Mouse (Mus musculus): ENCODE results near the gene Pdzk1. TPM values are rescaled to one million over a fixed set of nuclear protein-coding genes. Genes with fewer than 3 reads are reported as not detected.

Pdzk1 gene
- polyA plus RNA-seq, 1 experiment from 2014 or later = 0.24 TPM

GRCm38 (mm10) chr3:96845806-96846205 lies 16.7 kb downstream of the Pdzk1 start:
- Histone ChIP-seq H3K9me3 (no peaks in the 10 kb centered on the region), H3K27me3 (replicated peaks; ENCODE audit: low read depth, poor library complexity, severe bottlenecking) (no peaks in the 10 kb centered on the region), H3K4me3 (no peak overlapping the region), H3K36me3 (replicated peaks) (no peaks in the 10 kb centered on the region), H3K27ac (replicated peaks) (no peak overlapping the region), H3K4me1 (peaks cover 7% of the 10 kb centered on the region)
- WGBS = 89% methylated on average over 9 of the region's 9 CpGs
- no peak for DNase-seq (ENCODE audit: low spot score)

GRCm38 (mm10) chr3:96846985-96847384 lies 17.9 kb downstream of the Pdzk1 start:
- Histone ChIP-seq H3K4me3 (no peak overlapping the region), H3K27ac (replicated peaks) (no peak overlapping the region), H3K9me3 (no peaks in the 10 kb centered on the region), H3K36me3 (replicated peaks) (no peaks in the 10 kb centered on the region), H3K4me1 (peaks cover 7% of the 10 kb centered on the region), H3K27me3 (replicated peaks; ENCODE audit: low read depth, poor library complexity, severe bottlenecking) (no peaks in the 10 kb centered on the region)
- DNase-seq (ENCODE audit: low spot score) = no peak
- WGBS = 90% methylated on average over 12 of the region's 12 CpGs

GRCm38 (mm10) chr3:96847661-96848060 lies 18.6 kb downstream of the Pdzk1 start:
- no peak for DNase-seq (ENCODE audit: low spot score)
- H3K27ac ChIP-seq (replicated peaks) = no peak overlapping the region; the same call in 1 of the 2 replicates
- H3K36me3 ChIP-seq (replicated peaks) = no peaks in the 10 kb centered on the region
- H3K27me3 ChIP-seq (replicated peaks; ENCODE audit: low read depth, poor library complexity, severe bottlenecking) = no peaks in the 10 kb centered on the region
- no peak overlapping the region for H3K4me3 ChIP-seq
- H3K4me1 ChIP-seq = peaks cover 7% of the 10 kb centered on the region
- no peaks in the 10 kb centered on the region for H3K9me3 ChIP-seq
- 45% methylated on average over 6 of the region's 6 CpGs for WGBS

DNA sequence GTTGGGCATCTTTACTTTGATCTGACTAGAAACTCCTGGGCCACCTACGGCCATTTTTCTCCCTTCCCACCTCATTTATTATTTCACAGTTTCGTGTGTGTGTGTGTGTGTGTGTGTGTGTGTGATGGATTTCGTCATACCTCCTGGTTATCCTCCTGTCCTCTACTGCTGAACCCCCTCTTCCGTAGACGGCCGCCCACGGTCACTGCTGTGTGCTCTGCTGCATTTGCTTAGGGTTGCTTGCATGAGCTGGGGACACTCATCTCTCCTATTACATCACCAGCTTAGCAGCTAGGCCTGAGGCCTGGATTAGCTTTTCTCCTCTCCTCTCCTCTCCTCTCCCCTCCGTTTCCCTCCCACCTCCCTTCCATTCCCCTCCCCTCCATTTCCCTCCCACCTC lies 19.4 kb downstream of the Pdzk1 start:
- 85% methylated on average over 7 of the region's 8 CpGs for WGBS
- DNase-seq (ENCODE audit: low spot score) = no peak

DNA sequence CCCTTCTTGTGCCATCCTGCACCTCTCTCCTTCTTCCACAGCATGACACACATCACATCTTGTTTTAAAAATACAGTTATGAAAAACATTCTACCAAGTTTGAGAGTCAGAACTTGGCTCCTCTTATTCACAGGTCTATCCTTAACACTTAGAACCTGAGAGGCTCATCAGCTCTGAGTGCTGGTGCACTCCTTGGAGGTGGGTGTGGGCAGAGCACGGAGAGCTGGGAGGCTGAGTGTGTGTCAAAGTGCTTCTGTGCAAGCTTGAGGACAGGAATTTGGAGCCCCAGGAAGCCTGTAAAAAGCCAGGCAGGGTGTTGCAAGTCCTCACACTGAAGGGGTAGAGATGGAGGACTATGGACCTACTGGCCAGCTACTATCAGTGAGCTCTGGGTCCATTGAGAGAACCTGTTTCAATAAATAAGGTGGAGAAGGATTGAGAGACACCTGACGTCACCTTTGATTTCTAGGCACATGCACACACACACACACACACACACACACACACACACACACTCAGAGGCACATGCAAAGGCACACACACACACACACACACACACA lies 20.2 kb downstream of the Pdzk1 start:
- H3K27ac ChIP-seq (replicated peaks) = no peak overlapping the region
- peaks cover 7% of the 10 kb centered on the region for H3K4me1 ChIP-seq
- no peaks in the 10 kb centered on the region for H3K27me3 ChIP-seq (replicated peaks; ENCODE audit: low read depth, poor library complexity, severe bottlenecking)
- no peak overlapping the region for H3K4me3 ChIP-seq
- DNase-seq (ENCODE audit: low spot score) = no peak
- H3K36me3 ChIP-seq (replicated peaks) = no peaks in the 10 kb centered on the region
- 88% methylated on average over 2 of the region's 2 CpGs for WGBS
- H3K9me3 ChIP-seq = no peaks in the 10 kb centered on the region

More for the DNA sequence above, 19.4 kb downstream of the Pdzk1 start:
- Histone ChIP-seq H3K9me3 (no peaks in the 10 kb centered on the region), H3K27ac (replicated peaks) (no peak overlapping the region), H3K36me3 (replicated peaks) (no peaks in the 10 kb centered on the region), H3K4me1 (peaks cover 7% of the 10 kb centered on the region), H3K4me3 (no peak overlapping the region), H3K27me3 (replicated peaks; ENCODE audit: low read depth, poor library complexity, severe bottlenecking) (no peaks in the 10 kb centered on the region)

DNA sequence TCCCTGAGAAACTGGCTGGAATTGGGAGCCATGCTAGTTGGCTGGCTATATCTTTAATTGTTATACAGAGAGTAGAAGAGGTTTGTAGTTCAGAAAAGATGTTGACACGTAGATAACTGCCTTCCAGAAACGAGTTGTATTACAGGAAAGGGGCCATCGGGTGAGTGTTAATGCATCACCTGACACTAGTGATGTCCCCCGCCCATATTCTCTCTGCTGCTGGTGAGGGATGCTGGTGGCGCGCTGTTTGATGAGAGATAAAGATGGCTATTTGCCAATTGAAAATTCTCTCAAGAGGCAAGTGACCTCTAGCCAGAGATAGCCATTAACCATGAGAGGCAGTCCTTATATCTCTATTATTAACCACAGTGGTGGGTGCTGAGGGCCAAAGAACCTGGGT lies 23.5 kb downstream of the Pdzk1 start:
- Histone ChIP-seq H3K27ac (replicated peaks) (no peak overlapping the region), H3K27me3 (replicated peaks; ENCODE audit: low read depth, poor library complexity, severe bottlenecking) (no peaks in the 10 kb centered on the region), H3K9me3 (no peaks in the 10 kb centered on the region), H3K36me3 (replicated peaks) (no peaks in the 10 kb centered on the region), H3K4me3 (no peak overlapping the region), H3K4me1 (peaks cover 6% of the 10 kb centered on the region)
- no peak for DNase-seq (ENCODE audit: low spot score)
- 81% methylated on average over 6 of the region's 6 CpGs for WGBS

- H3K4me1 ChIP-seq = no peaks in the 10 kb centered on the region
- H3K27ac ChIP-seq (replicated peaks) = no peak overlapping the region
- H3K27me3 ChIP-seq (replicated peaks; ENCODE audit: low read depth, poor library complexity, severe bottlenecking) = no peaks in the 10 kb centered on the region
- no peaks in the 10 kb centered on the region for H3K36me3 ChIP-seq (replicated peaks)
- 88% methylated on average over 4 of the region's 4 CpGs for WGBS
- H3K9me3 ChIP-seq = no peaks in the 10 kb centered on the region
- H3K4me3 ChIP-seq = no peak overlapping the region
- no peak for DNase-seq (ENCODE audit: low spot score)
Observed at GRCm38 (mm10) chr3:96854376-96854775, 25.3 kb downstream of the Pdzk1 start.

GRCm38 (mm10) chr3:96855833-96856232 lies 26.7 kb downstream of the Pdzk1 start:
- DNase-seq (ENCODE audit: low spot score) = no peak
- no peak overlapping the region for H3K4me3 ChIP-seq
- 71% methylated on average over 3 of the region's 3 CpGs for WGBS

GRCm38 (mm10) chr3:96860498-96860897 lies 31.4 kb downstream of the Pdzk1 start:
- Histone ChIP-seq H3K9me3 (no peaks in the 10 kb centered on the region), H3K27ac (replicated peaks) (no peak overlapping the region), H3K27me3 (replicated peaks; ENCODE audit: low read depth, poor library complexity, severe bottlenecking) (no peaks in the 10 kb centered on the region), H3K4me3 (no peak overlapping the region), H3K4me1 (no peaks in the 10 kb centered on the region), H3K36me3 (replicated peaks) (0 out of 2 replicates have a peak, but pooled peaks cover 3% of the 10 kb centered on the region)
- WGBS = 94% methylated on average over 5 of the region's 5 CpGs
- no peak for DNase-seq (ENCODE audit: low spot score)

More at GRCm38 (mm10) chr3:96855833-96856232, 26.7 kb downstream of the Pdzk1 start:
- no peaks in the 10 kb centered on the region for H3K27me3 ChIP-seq (replicated peaks; ENCODE audit: low read depth, poor library complexity, severe bottlenecking)
- H3K4me1 ChIP-seq = no peaks in the 10 kb centered on the region
- H3K36me3 ChIP-seq (replicated peaks) = 0 out of 2 replicates have a peak, but pooled peaks cover 3% of the 10 kb centered on the region
- no peak overlapping the region for H3K27ac ChIP-seq (replicated peaks)
- no peaks in the 10 kb centered on the region for H3K9me3 ChIP-seq

- H3K36me3 ChIP-seq (replicated peaks) = peaks cover 54% of the 10 kb centered on the region
- no peaks in the 10 kb centered on the region for H3K4me1 ChIP-seq
- no peak for DNase-seq (ENCODE audit: low spot score)
- H3K27ac ChIP-seq (replicated peaks) = no peak overlapping the region
- H3K4me3 ChIP-seq = no peak overlapping the region
- 93% methylated on average over 3 of the region's 3 CpGs for WGBS
- no peaks in the 10 kb centered on the region for H3K9me3 ChIP-seq
- no peaks in the 10 kb centered on the region for H3K27me3 ChIP-seq (replicated peaks; ENCODE audit: low read depth, poor library complexity, severe bottlenecking)
Observed at GRCm38 (mm10) chr3:96867863-96868262, 38.8 kb downstream of the Pdzk1 start.

DNA sequence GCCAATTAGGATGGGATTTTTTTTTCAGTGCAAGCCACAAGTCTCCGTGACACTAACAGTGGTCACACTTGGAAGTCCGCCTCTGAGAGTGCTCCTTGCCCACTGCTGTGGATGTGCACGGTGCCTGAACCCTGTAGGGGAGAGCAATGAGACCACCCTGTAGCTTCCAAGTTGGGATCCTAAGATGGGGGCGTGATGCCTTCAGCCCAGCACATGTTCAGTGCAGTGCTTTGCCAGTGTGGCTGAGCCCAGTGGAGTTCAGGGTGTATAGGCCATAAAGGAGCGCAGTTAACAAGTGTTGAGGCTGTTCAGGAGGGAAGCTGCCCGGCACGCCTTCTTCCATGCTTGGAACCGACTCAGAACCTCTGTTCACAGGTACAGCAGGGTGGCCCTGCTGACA lies 39.5 kb downstream of the Pdzk1 start:
- DNase-seq (ENCODE audit: low spot score) = no peak
- Histone ChIP-seq H3K27me3 (replicated peaks; ENCODE audit: low read depth, poor library complexity, severe bottlenecking) (no peaks in the 10 kb centered on the region), H3K9me3 (no peaks in the 10 kb centered on the region), H3K4me1 (no peaks in the 10 kb centered on the region), H3K36me3 (replicated peaks) (peaks cover 61% of the 10 kb centered on the region), H3K4me3 (no peak overlapping the region), H3K27ac (replicated peaks) (no peak overlapping the region)
- 92% methylated on average over 8 of the region's 8 CpGs for WGBS

GRCm38 (mm10) chr3:96869091-96869490 lies 40.0 kb downstream of the Pdzk1 start:
- no peaks in the 10 kb centered on the region for H3K4me1 ChIP-seq
- 93% methylated on average over 7 of the region's 7 CpGs for WGBS
- H3K4me3 ChIP-seq = no peak overlapping the region
- no peaks in the 10 kb centered on the region for H3K9me3 ChIP-seq
- DNase-seq (ENCODE audit: low spot score) = no peak
- H3K36me3 ChIP-seq (replicated peaks) = peaks cover 66% of the 10 kb centered on the region
- H3K27ac ChIP-seq (replicated peaks) = no peak overlapping the region
- no peaks in the 10 kb centered on the region for H3K27me3 ChIP-seq (replicated peaks; ENCODE audit: low read depth, poor library complexity, severe bottlenecking)

DNA sequence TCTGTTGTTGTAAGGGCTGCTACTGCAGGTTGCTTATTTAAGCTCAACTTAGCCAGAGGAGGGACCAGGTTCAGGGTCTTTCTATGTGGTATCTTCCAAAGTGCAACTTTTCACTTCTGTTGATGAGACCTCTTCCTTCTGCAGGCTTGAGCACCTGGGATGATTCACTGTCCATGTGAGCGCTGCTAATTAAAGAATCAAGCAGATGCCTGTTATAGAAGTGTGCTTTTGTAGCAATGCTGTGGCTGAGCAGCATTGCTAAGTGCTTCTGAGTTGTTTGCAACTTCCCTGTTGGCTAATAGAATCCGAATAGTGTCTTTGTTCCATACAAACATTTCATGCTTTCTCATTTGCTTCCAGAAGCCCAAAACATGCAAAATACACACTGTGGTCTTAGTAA lies 41.2 kb downstream of the Pdzk1 start:
- no peak for DNase-seq (ENCODE audit: low spot score)
- Histone ChIP-seq H3K27me3 (replicated peaks; ENCODE audit: low read depth, poor library complexity, severe bottlenecking) (no peaks in the 10 kb centered on the region), H3K36me3 (replicated peaks) (peaks cover 77% of the 10 kb centered on the region), H3K9me3 (no peaks in the 10 kb centered on the region), H3K4me3 (no peak overlapping the region), H3K27ac (replicated peaks) (no peak overlapping the region), H3K4me1 (no peaks in the 10 kb centered on the region)
- WGBS = 93% methylated on average over 2 of the region's 2 CpGs
